Mouse (Mus musculus): Measurements from ENCODE around the gene Spen. TPM values are rescaled to one million over a fixed set of nuclear protein-coding genes. Genes with fewer than 3 reads are reported as not detected.
A peak's percentile ranks its signal among the peaks of the same experiment; 100 is the strongest.

Gene Spen
- polyA plus RNA-seq, 1 experiment = 41.7 TPM

DNA sequence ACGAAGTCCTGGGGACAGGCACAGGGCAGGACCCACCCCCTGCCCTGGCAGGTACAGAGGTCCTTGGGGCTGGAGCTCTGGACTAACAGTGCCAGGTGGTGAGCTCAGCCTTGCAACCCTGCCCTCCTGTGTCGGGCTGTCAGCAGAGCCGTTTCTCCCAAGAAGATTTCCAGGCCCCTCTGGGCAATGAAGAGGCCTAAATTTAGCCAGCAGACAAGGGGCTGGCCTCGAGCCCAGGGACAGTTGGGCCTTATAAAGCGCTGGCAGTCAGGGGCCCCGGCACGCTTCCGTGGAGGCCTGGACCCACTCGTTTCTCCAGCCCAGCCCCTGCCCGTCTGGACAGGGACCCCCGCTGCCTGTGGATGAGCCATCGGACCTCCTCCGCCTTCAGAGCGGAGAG is 117.0 kb downstream of the Spen start:
- WGBS = 66% methylated on average over 14 of the region's 14 CpGs
- Histone ChIP-seq H3K27ac (ENCODE audit: insufficient read depth, low read depth, low read length) (no peak overlapping the region), H3K4me3 (ENCODE audit: insufficient read depth, low read depth, low read length) (no peak overlapping the region), H3K4me1 (ENCODE audit: control insufficient read depth, insufficient read depth, low read length) (peaks cover 66% of the 10 kb centered on the region)
- TF ChIP-seq POLR2A (IDR thresholded peaks at IDR 0.05; ENCODE audit: insufficient read depth, low read depth, low read length) (no peak), CTCF (IDR thresholded peaks at IDR 0.05; ENCODE audit: insufficient read depth, low read depth, low read length) (no peak)

GRCm38 (mm10) chr4:141420886-141421285 is 117.5 kb downstream of the Spen start:
- peaks cover 61% of the 10 kb centered on the region for H3K4me1 ChIP-seq (ENCODE audit: control insufficient read depth, insufficient read depth, low read length)
- no peak overlapping the region for H3K27ac ChIP-seq (ENCODE audit: insufficient read depth, low read depth, low read length)
- WGBS = 79% methylated on average over 9 of the region's 9 CpGs
- no peak for TF ChIP-seq POLR2A (IDR thresholded peaks at IDR 0.05; ENCODE audit: insufficient read depth, low read depth, low read length)
- TF ChIP-seq CTCF (IDR thresholded peaks at IDR 0.05; ENCODE audit: insufficient read depth, low read depth, low read length) = no peak
- H3K4me3 ChIP-seq (ENCODE audit: insufficient read depth, low read depth, low read length) = no peak overlapping the region

DNA sequence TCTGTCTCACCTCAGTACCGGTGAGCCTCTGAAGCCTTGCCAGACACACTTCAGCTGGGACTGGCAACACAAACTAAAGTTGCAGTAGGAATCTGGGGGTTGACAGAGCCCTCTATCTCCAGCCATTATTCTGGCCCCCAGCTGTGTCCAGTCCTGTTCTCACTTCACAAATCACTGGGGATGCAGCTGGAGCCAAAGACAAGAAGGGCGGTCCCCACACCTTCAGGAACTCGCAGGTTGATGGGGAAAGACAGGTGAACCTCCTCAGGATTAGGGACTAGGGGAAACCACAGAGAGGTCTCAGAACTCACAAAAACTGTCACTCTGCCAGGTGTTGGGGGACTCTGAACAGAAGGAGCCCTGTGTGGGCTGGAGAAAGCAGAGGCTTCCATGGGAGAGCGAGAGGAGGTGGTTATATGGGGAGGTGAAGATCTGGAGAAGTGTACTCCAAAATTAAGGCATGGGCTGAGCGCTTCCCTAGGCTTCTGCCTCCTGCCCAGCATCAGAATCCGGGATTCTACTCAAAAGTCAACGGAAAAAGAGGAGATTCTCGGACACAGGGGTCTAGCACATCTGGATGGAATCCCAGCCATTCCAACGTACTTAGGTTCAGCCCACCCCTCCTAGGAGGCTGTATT is 118.1 kb downstream of the Spen start, which contains the start of gene Hspb7:
Gene Hspb7 (plus strand): TSS at position 588 of the 638 bp plus-strand sequence.
- TF ChIP-seq POLR2A (IDR thresholded peaks at IDR 0.05; ENCODE audit: insufficient read depth, low read depth, low read length) = no peak
- no peak for TF ChIP-seq CTCF (IDR thresholded peaks at IDR 0.05; ENCODE audit: insufficient read depth, low read depth, low read length)
- 49% methylated on average over 9 of the region's 9 CpGs for WGBS
- H3K4me3 ChIP-seq (ENCODE audit: insufficient read depth, low read depth, low read length) = no peak within 1 kb of the TSS
- peak within 1 kb of the TSS; percentile 76 for H3K27ac ChIP-seq (ENCODE audit: insufficient read depth, low read depth, low read length)
- H3K4me1 ChIP-seq (ENCODE audit: control insufficient read depth, insufficient read depth, low read length) = peaks cover 59% of the 10 kb centered on the region

GRCm38 (mm10) chr4:141419398-141420191 is 118.8 kb downstream of the Spen start:
- TF ChIP-seq CTCF (IDR thresholded peaks at IDR 0.05; ENCODE audit: insufficient read depth, low read depth, low read length) (no peak), POLR2A (IDR thresholded peaks at IDR 0.05; ENCODE audit: insufficient read depth, low read depth, low read length) (no peak)
- Histone ChIP-seq H3K4me1 (ENCODE audit: control insufficient read depth, insufficient read depth, low read length) (peaks cover 52% of the 10 kb centered on the region), H3K27ac (ENCODE audit: insufficient read depth, low read depth, low read length) (peak overlapping the region; percentile 76; the same call in 1 of the 2 replicates), H3K4me3 (ENCODE audit: insufficient read depth, low read depth, low read length) (no peak overlapping the region)
- WGBS = 61% methylated on average over 27 of the region's 27 CpGs

Other genes with a start within 250 kb of the Spen start
- gene Epha2, start 237.4 kb downstream of the Spen start, polyA plus RNA-seq (2012; ENCODE audit: insufficient read depth, insufficient read length, low replicate concordance, missing spikeins) = not detected in 2 replicates
- not detected in 2 replicates for gene Fam131c, start 170.4 kb downstream of the Spen start, polyA plus RNA-seq (2012; ENCODE audit: insufficient read depth, insufficient read length, low replicate concordance, missing spikeins)
- not detected in 2 replicates for gene Clcnka, start 139.9 kb downstream of the Spen start, polyA plus RNA-seq (2012; ENCODE audit: insufficient read depth, insufficient read length, low replicate concordance, missing spikeins)
- gene Clcnkb, start 122.6 kb downstream of the Spen start, polyA plus RNA-seq (2012; ENCODE audit: insufficient read depth, insufficient read length, low replicate concordance, missing spikeins) = not detected in 2 replicates
- not detected in 2 replicates for gene Hspb7, start 117.8 kb downstream of the Spen start, polyA plus RNA-seq (2012; ENCODE audit: insufficient read depth, insufficient read length, low replicate concordance, missing spikeins)
- not detected in 2 replicates for gene Srarp, start 102.5 kb downstream of the Spen start, polyA plus RNA-seq (2012; ENCODE audit: insufficient read depth, insufficient read length, low replicate concordance, missing spikeins)
- gene Zbtb17, start 93.9 kb downstream of the Spen start, polyA plus RNA-seq (2012; ENCODE audit: insufficient read depth, insufficient read length, low replicate concordance, missing spikeins) = not detected in 2 replicates
- gene Fblim1, start 67.5 kb upstream of the Spen start, polyA plus RNA-seq (2012; ENCODE audit: insufficient read depth, insufficient read length, low replicate concordance, missing spikeins) = not detected in 2 replicates
- not detected in 2 replicates for gene Tmem82, start 80.0 kb upstream of the Spen start, polyA plus RNA-seq (2012; ENCODE audit: insufficient read depth, insufficient read length, low replicate concordance, missing spikeins)
- not detected in 2 replicates for gene Slc25a34, start 85.2 kb upstream of the Spen start, polyA plus RNA-seq (2012; ENCODE audit: insufficient read depth, insufficient read length, low replicate concordance, missing spikeins)
- not detected in 2 replicates for gene Plekhm2, start 126.3 kb upstream of the Spen start, polyA plus RNA-seq (2012; ENCODE audit: insufficient read depth, insufficient read length, low replicate concordance, missing spikeins)
- gene Rsc1a1, start 147.0 kb upstream of the Spen start, polyA plus RNA-seq (2012; ENCODE audit: insufficient read depth, insufficient read length, low replicate concordance, missing spikeins) = not detected in 2 replicates
- 31.7 TPM in 1 of 2 replicates, not detected in the other for gene Ddi2, start 184.8 kb upstream of the Spen start, polyA plus RNA-seq (2012; ENCODE audit: insufficient read depth, insufficient read length, low replicate concordance, missing spikeins)
- not detected in 2 replicates for gene Agmat, start 208.1 kb upstream of the Spen start, polyA plus RNA-seq (2012; ENCODE audit: insufficient read depth, insufficient read length, low replicate concordance, missing spikeins)

All from olfactory bulb, adult 2 months (tissue).